Mouse (Mus musculus) hindbrain, embryonic 15.5 days (tissue): Measurements from ENCODE around the gene Mfsd2a. TPM values are rescaled to one million over a fixed set of nuclear protein-coding genes. Genes with fewer than 3 reads are reported as not detected.

ENCODE experiments used
- ATAC-seq: fragments of 200-750 bp; cut with Nextera tagmentation; 2 replicates; pipeline ENCODE4 v1.8.0; 2017; ENCODE audit warnings: low read depth, moderate number of reproducible peaks, moderate TSS enrichment; ENCODE audit not compliant: low FRiP score
- H3K27ac ChIP-seq: fragments of 300-500 bp; sonication (generic); replicated peaks from 2 replicates; pipeline ENCODE4 v1.5.1; 2015; ENCODE audit warnings: mild to moderate bottlenecking, inconsistent platforms
- H3K27me3 ChIP-seq: fragments of 300-500 bp; sonication (generic); 2 replicates; pipeline ENCODE4 v1.6.1; 2015; ENCODE audit warnings: control low read depth, inconsistent platforms
- H3K36me3 ChIP-seq: fragments of 300-500 bp; sonication (generic); 2 replicates; pipeline ENCODE4 v1.6.1; 2015; ENCODE audit warnings: control low read depth, inconsistent platforms
- H3K4me1 ChIP-seq: fragments of 300-500 bp; sonication (generic); replicated peaks from 2 replicates; pipeline ENCODE4 v1.6.1; 2015; ENCODE audit warnings: control low read depth, inconsistent platforms
- H3K4me2 ChIP-seq: fragments of 300-500 bp; sonication (generic); 2 replicates; pipeline ENCODE4 v1.6.1; 2015; ENCODE audit warnings: moderate library complexity, mild to moderate bottlenecking, inconsistent platforms
- H3K4me3 ChIP-seq: fragments of 300-500 bp; sonication (generic); 2 replicates; pipeline ENCODE4 v1.5.1; 2015; ENCODE audit warnings: mild to moderate bottlenecking, inconsistent platforms
- H3K9ac ChIP-seq: fragments of 300-500 bp; sonication (generic); 2 replicates; pipeline ENCODE4 v1.6.1; 2015; ENCODE audit warnings: inconsistent platforms
- H3K9me3 ChIP-seq: fragments of 300-500 bp; sonication (generic); 2 replicates; pipeline ENCODE4 v1.6.1; 2016; ENCODE audit warnings: control low read depth, inconsistent platforms
- WGBS: fragments of 180-500 bp; shearing (Covaris S2); methylation state at CpG from one replicate; pipeline ENCODE4 v1.1.7; 2015; 5-methylcytosine and 5-hydroxymethylcytosine counted together
- polyA plus RNA-seq: library from polyadenylated mRNA; unstranded; fragments of >200 nt; fragmentation: Nextera tagmentation; extraction: Ambion mirVana; gene quantifications from 2 replicates; pipeline ENCODE4 v1.2.1, GENCODE M21; 2015

The Mfsd2a gene
- polyA plus RNA-seq, 1 experiment from 2014 or later: 32.3 TPM

DNA sequence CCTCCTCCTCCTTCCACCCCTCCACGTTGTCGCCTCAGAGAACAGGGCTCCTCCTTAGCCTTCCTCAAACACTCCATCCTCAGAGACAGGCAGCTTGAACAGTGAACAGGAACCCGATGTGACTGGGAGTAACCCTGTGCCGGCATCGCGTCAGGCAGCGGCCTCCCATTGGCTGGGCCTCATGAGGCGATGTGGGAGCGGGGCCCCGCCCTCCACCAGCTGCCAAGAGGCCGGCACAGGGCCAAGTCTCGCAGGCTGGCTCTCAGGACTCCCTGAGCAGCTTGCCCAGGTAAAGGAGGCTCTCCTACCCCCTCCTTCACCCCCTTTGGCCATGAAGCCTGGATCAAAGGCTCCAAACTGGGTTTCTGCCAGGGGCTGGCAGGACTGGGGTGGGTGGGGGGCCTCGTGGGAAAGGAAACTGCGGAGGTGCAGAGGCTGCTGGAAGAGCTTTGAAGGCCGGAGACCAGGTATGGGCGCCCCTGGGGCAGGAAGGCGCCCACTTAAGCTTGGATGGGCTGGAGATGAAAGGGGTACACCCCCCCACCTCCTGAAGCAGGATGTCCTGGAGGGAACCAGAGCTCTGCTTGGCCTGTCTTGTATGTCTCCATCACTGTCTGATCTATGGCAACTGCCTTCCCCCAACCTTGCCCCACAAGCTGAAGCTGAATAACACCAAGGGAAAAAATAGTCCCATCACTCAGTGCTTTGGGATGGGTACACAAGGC lies 5.4 kb downstream of the Mfsd2a start:
- Histone ChIP-seq H3K9ac (peak overlapping the region; percentile 41), H3K4me2 (peak overlapping the region; percentile 56), H3K27me3 (no peaks in the 10 kb centered on the region), H3K36me3 (no peaks in the 10 kb centered on the region), H3K27ac (peak overlapping the region; percentile 78), H3K9me3 (no peaks in the 10 kb centered on the region), H3K4me3 (peak overlapping the region; percentile 30), H3K4me1 (peaks cover 33% of the 10 kb centered on the region)
- ATAC-seq: peak; percentile 91
- 7% methylated on average over 17 of the region's 17 CpGs for WGBS

DNA sequence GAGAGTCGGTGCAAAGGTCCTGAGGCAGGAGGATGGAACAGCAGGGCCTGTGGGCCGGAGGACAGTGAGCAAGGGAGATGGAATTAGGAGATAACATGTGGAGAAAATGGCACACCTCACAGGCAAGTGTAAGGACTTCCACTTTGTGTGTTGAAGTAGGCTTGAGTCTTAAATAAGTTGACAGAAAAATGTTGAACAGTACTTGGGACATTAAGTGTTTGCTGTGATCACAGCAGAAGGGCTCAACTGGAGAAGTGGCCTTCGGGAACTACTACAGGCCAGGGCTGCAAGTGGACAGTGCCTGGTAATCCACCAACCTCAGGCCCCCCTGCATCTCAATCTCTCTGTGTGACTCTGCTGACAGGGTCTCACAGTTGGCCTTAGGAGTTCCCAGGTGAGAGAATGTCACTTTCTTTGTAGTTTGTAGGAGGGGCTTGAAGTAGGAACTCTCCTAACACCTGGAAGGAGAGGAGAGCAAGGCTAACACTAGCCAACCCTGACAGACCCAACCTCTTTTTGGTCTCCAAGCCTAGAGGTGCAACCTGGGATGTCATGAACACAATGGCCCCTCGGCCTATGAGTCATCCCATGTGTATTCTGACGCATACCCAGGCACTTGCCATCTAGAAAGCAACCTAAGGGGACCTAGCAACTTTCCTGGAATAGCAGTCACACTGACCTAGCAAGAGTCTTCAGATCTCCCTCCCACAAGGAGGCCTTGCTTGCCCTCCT lies 6.1 kb downstream of the Mfsd2a start:
- WGBS: 61% methylated on average over 5 of the region's 5 CpGs
- peak; percentile 27; the same call in 1 of the 2 replicates for ATAC-seq
- Histone ChIP-seq H3K4me3 (peak overlapping the region; percentile 30), H3K4me1 (peaks cover 29% of the 10 kb centered on the region), H3K9ac (0 out of 2 replicates have a peak overlapping the region, but pooled peaks have one; percentile 41), H3K9me3 (no peaks in the 10 kb centered on the region), H3K27ac (peak overlapping the region; percentile 78), H3K36me3 (no peaks in the 10 kb centered on the region), H3K4me2 (peak overlapping the region; percentile 56), H3K27me3 (no peaks in the 10 kb centered on the region)

- no peaks in the 10 kb centered on the region for H3K27me3 ChIP-seq
- no peak overlapping the region for H3K4me2 ChIP-seq
- H3K4me3 ChIP-seq: no peak overlapping the region
- no peaks in the 10 kb centered on the region for H3K9me3 ChIP-seq
- H3K4me1 ChIP-seq: no peaks in the 10 kb centered on the region
- no peak for ATAC-seq
- H3K27ac ChIP-seq: no peak overlapping the region
- H3K36me3 ChIP-seq: no peaks in the 10 kb centered on the region
- no peak overlapping the region for H3K9ac ChIP-seq
- WGBS: 97% methylated on average over 8 of the region's 8 CpGs
These were observed 11.9 kb downstream of the Mfsd2a start for GRCm38 (mm10) chr4:122949096-122949495.

- H3K9ac ChIP-seq: no peak overlapping the region
- H3K4me3 ChIP-seq: no peak overlapping the region
- H3K9me3 ChIP-seq: no peaks in the 10 kb centered on the region
- no peak overlapping the region for H3K27ac ChIP-seq
- H3K36me3 ChIP-seq: no peaks in the 10 kb centered on the region
- ATAC-seq: no peak
- no peak overlapping the region for H3K4me2 ChIP-seq
- H3K4me1 ChIP-seq: no peaks in the 10 kb centered on the region
- no peaks in the 10 kb centered on the region for H3K27me3 ChIP-seq
- WGBS: 84% methylated on average over 3 of the region's 3 CpGs
These were observed 13.8 kb downstream of the Mfsd2a start for GRCm38 (mm10) chr4:122947223-122947622.

DNA sequence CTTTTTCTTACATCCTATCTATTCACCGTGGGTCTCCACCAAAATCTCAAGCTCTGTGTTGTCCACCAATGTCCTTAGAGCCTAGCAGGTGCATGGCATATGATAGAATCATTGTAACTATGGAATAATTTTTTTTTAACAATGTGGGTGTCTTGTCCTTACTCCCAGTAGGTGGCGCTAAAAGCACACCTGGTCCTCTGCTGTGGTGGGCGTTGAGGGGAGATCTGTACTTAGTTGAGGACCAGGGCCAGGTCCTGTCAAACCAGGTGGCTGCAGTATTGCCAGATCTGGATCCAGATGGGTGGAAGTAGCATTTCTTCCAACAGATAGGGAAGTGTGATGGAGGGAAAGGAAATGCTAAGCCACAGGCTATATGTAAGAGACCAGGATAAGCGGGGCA lies 16.6 kb downstream of the Mfsd2a start:
- 29% methylated on average over 4 of the region's 4 CpGs for WGBS
- Histone ChIP-seq H3K27me3 (no peaks in the 10 kb centered on the region), H3K4me1 (no peaks in the 10 kb centered on the region), H3K27ac (no peak overlapping the region), H3K4me2 (no peak overlapping the region), H3K36me3 (no peaks in the 10 kb centered on the region), H3K9me3 (no peaks in the 10 kb centered on the region), H3K4me3 (no peak overlapping the region), H3K9ac (no peak overlapping the region)
- no peak for ATAC-seq

DNA sequence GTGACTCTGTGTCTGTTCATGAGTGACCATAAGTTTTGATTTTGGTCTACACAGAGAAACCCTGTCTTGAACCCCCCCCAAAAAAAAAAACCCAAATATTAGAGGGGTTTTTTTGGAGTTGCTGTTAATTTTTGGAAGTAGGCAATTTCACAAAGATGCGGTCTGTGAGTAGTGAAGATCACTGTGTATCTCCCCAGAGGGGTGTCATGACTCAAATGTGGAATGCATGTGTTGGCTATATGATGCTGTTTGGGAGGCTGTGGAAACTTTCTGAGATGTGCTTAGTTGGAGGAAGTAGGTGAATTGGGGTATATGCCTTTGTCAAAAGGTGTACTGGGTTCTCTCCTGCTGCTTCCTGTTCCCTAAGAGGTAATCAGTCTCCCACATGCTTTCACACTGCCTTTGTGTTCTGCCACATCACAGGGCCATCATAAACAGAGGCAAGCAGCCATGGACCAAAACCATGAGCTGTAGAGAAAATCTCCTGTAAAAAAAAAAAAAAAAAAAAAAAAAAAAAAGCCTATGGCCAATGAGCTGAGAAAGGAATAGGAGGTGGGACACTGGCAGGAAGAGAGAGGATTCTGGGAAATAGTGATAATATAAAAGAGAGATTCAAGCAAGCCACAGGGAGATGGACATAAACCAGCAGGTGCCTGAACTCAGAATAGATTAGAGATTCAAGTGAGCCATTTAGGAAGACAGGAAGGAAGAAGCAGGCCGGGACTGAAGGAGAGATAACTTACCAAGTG lies 21.8 kb downstream of the Mfsd2a start:
- H3K9me3 ChIP-seq: no peaks in the 10 kb centered on the region
- H3K9ac ChIP-seq: no peak overlapping the region
- H3K36me3 ChIP-seq: no peaks in the 10 kb centered on the region
- ATAC-seq: no peak
- H3K27ac ChIP-seq: no peak overlapping the region
- no peak overlapping the region for H3K4me2 ChIP-seq
- 84% methylated on average over 2 of the region's 2 CpGs for whole genome bisulfite sequencing
- H3K27me3 ChIP-seq: no peaks in the 10 kb centered on the region
- no peak overlapping the region for H3K4me3 ChIP-seq
- no peaks in the 10 kb centered on the region for H3K4me1 ChIP-seq

DNA sequence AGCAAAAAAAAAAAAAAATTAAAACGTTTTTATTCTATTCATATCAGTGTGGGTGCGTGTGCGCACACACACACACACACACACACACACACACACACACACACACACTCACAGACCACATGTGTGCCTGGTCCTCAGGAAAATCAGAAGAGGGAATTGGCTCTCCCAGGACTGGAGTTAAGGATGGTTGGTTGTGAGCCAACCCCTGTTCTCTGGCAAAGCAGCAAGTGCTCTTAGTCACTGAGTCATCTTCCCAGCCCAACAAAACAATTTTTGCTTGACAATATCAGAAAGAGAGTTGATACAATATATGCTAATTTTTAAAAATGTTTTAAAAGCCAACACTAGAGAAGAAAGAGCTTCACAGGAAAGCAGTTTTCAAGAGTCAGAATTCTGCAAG lies 23.5 kb downstream of the Mfsd2a start:
- Histone ChIP-seq H3K9ac (no peak overlapping the region), H3K9me3 (no peaks in the 10 kb centered on the region), H3K27me3 (no peaks in the 10 kb centered on the region), H3K4me2 (no peak overlapping the region), H3K27ac (no peak overlapping the region), H3K36me3 (no peaks in the 10 kb centered on the region), H3K4me3 (no peak overlapping the region), H3K4me1 (no peaks in the 10 kb centered on the region)
- no peak for ATAC-seq
- 96% methylated on average over 3 of the region's 3 CpGs for WGBS

GRCm38 (mm10) chr4:122935466-122936099 lies 25.4 kb downstream of the Mfsd2a start:
- H3K27me3 ChIP-seq: no peaks in the 10 kb centered on the region
- no peaks in the 10 kb centered on the region for H3K36me3 ChIP-seq
- H3K27ac ChIP-seq: no peak overlapping the region
- no peak overlapping the region for H3K9ac ChIP-seq
- no peak overlapping the region for H3K4me3 ChIP-seq
- H3K4me1 ChIP-seq: no peaks in the 10 kb centered on the region
- H3K4me2 ChIP-seq: no peak overlapping the region
- ATAC-seq: no peak
- 90% methylated on average over 9 of the region's 9 CpGs for WGBS
- H3K9me3 ChIP-seq: no peaks in the 10 kb centered on the region

DNA sequence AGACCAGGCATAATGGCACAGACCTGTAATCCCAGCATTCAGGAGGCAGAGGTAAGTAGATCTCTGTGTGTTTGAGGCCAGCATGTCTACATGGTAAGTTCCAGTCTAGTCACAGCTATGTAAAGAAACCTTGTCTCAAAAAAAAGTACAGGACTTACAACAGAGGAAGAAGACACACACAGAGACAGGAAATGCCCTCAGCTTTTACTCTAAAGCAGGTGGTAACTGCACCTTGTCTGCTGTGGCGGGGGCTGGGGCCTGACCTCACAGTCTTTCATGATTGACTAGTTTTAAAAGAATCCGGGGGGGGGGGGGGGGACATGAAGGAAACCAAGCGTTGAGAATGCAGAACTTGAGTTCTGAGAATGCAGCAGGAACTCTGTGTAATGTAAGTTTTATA lies 27.1 kb downstream of the Mfsd2a start:
- Histone ChIP-seq H3K27me3 (no peaks in the 10 kb centered on the region), H3K9me3 (no peaks in the 10 kb centered on the region), H3K9ac (no peak overlapping the region), H3K27ac (no peak overlapping the region), H3K4me2 (no peak overlapping the region), H3K4me3 (no peak overlapping the region), H3K36me3 (no peaks in the 10 kb centered on the region), H3K4me1 (no peaks in the 10 kb centered on the region)
- 59% methylated on average over 3 of the region's 3 CpGs for WGBS
- ATAC-seq: no peak

DNA sequence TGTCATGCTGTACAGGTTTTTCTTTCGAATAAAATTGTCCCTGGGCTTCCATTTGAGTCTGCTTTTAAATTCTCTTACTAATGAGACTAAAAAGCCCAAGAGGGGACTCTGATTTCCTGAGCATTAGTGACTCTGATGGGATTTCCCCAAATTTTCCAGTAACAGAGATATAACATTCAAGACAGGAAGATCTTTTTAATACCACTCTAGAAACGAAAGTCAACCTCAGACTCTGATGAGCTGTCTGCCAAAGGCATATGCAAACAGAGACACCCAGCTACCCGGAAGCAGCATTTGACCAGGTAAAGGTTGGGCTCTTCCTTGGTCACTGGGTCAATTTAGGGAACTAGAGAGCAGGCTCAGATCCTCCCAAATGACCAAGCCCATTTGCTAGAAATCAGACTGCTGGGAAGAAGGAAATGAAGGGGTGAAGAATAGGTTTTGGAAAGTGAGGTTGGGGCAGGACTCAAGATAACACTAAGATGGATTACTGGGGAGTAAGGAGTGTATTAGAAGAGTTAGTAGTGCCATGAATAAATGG lies 27.9 kb downstream of the Mfsd2a start:
- H3K9me3 ChIP-seq: no peaks in the 10 kb centered on the region
- no peaks in the 10 kb centered on the region for H3K36me3 ChIP-seq
- 81% methylated on average over 3 of the region's 3 CpGs for WGBS
- H3K4me3 ChIP-seq: no peak overlapping the region
- no peak overlapping the region for H3K4me2 ChIP-seq
- H3K4me1 ChIP-seq: no peaks in the 10 kb centered on the region
- no peak for ATAC-seq
- H3K27me3 ChIP-seq: no peaks in the 10 kb centered on the region
- no peak overlapping the region for H3K27ac ChIP-seq
- H3K9ac ChIP-seq: no peak overlapping the region

GRCm38 (mm10) chr4:122932239-122932978 lies 28.6 kb downstream of the Mfsd2a start:
- no peaks in the 10 kb centered on the region for H3K4me1 ChIP-seq
- no peak overlapping the region for H3K9ac ChIP-seq
- no peak overlapping the region for H3K4me2 ChIP-seq
- no peaks in the 10 kb centered on the region for H3K36me3 ChIP-seq
- H3K4me3 ChIP-seq: no peak overlapping the region
- H3K9me3 ChIP-seq: no peaks in the 10 kb centered on the region
- no peak overlapping the region for H3K27ac ChIP-seq
- WGBS: 80% methylated on average over 8 of the region's 8 CpGs
- no peak for ATAC-seq
- H3K27me3 ChIP-seq: no peaks in the 10 kb centered on the region
